Mouse (Mus musculus): Measurements from ENCODE around the gene Htr6. TPM values are rescaled to one million over a fixed set of nuclear protein-coding genes. Genes with fewer than 3 reads are reported as not detected.

Htr6 gene
- polyA plus RNA-seq, 1 experiment from 2014 or later = not detected

- no peak for ATAC-seq (replicated peaks; ENCODE audit: insufficient number of reproducible peaks, low FRiP score, low TSS enrichment)
- H3K36me3 ChIP-seq (ENCODE audit: control insufficient read depth, insufficient read depth, low read length) = no peaks in the 10 kb centered on the region
- H3K27me3 ChIP-seq (ENCODE audit: control insufficient read depth, insufficient read depth, low read length) = 0 out of 2 replicates have a peak, but pooled peaks cover 2% of the 10 kb centered on the region
- H3K27ac ChIP-seq (ENCODE audit: low read depth, low read length) = no peak overlapping the region
- no peak overlapping the region for H3K9ac ChIP-seq (ENCODE audit: low read depth, low read length)
- H3K4me2 ChIP-seq = no peak overlapping the region
- H3K4me3 ChIP-seq (ENCODE audit: low read depth, low read length) = no peak overlapping the region
- no peaks in the 10 kb centered on the region for H3K9me3 ChIP-seq (replicated peaks; ENCODE audit: control insufficient read depth, low read length)
- H3K4me1 ChIP-seq (ENCODE audit: control insufficient read depth, insufficient read depth, low read length) = peaks cover 12% of the 10 kb centered on the region; the same call in 1 of the 2 replicates
- whole genome bisulfite sequencing (ENCODE audit: insufficient replicate concordance) = 47% methylated on average over 4 of the region's 4 CpGs
These were observed 40.8 kb downstream of the Htr6 start for GRCm38 (mm10) chr4:139034540-139034939.

- Histone ChIP-seq H3K27ac (ENCODE audit: low read depth, low read length) (no peak overlapping the region), H3K9ac (ENCODE audit: low read depth, low read length) (no peak overlapping the region), H3K4me3 (ENCODE audit: low read depth, low read length) (no peak overlapping the region), H3K9me3 (replicated peaks; ENCODE audit: control insufficient read depth, low read length) (no peaks in the 10 kb centered on the region), H3K27me3 (ENCODE audit: control insufficient read depth, insufficient read depth, low read length) (0 out of 2 replicates have a peak, but pooled peaks cover 3% of the 10 kb centered on the region), H3K4me2 (no peak overlapping the region), H3K36me3 (ENCODE audit: control insufficient read depth, insufficient read depth, low read length) (no peaks in the 10 kb centered on the region), H3K4me1 (ENCODE audit: control insufficient read depth, insufficient read depth, low read length) (peaks cover 12% of the 10 kb centered on the region; the same call in 1 of the 2 replicates)
- ATAC-seq (replicated peaks; ENCODE audit: insufficient number of reproducible peaks, low FRiP score, low TSS enrichment) = no peak
- 61% methylated on average over 8 of the region's 8 CpGs for WGBS (ENCODE audit: insufficient replicate concordance)
These were observed 41.4 kb downstream of the Htr6 start for GRCm38 (mm10) chr4:139034010-139034367.

GRCm38 (mm10) chr4:139033263-139034009 lies 41.9 kb downstream of the Htr6 start:
- no peak overlapping the region for H3K9ac ChIP-seq (ENCODE audit: low read depth, low read length)
- ATAC-seq (replicated peaks; ENCODE audit: insufficient number of reproducible peaks, low FRiP score, low TSS enrichment) = no peak
- no peak overlapping the region; the same call in 1 of the 2 replicates for H3K27ac ChIP-seq (ENCODE audit: low read depth, low read length)
- no peaks in the 10 kb centered on the region for H3K36me3 ChIP-seq (ENCODE audit: control insufficient read depth, insufficient read depth, low read length)
- peaks cover 3% of the 10 kb centered on the region; the same call in 1 of the 2 replicates for H3K27me3 ChIP-seq (ENCODE audit: control insufficient read depth, insufficient read depth, low read length)
- H3K9me3 ChIP-seq (replicated peaks; ENCODE audit: control insufficient read depth, low read length) = no peaks in the 10 kb centered on the region
- peaks cover 12% of the 10 kb centered on the region; the same call in 1 of the 2 replicates for H3K4me1 ChIP-seq (ENCODE audit: control insufficient read depth, insufficient read depth, low read length)
- H3K4me2 ChIP-seq = no peak overlapping the region
- WGBS (ENCODE audit: insufficient replicate concordance) = 67% methylated on average over 11 of the region's 11 CpGs
- H3K4me3 ChIP-seq (ENCODE audit: low read depth, low read length) = no peak overlapping the region

GRCm38 (mm10) chr4:139032521-139032920 lies 42.8 kb downstream of the Htr6 start:
- Histone ChIP-seq H3K36me3 (ENCODE audit: control insufficient read depth, insufficient read depth, low read length) (no peaks in the 10 kb centered on the region), H3K4me2 (no peak overlapping the region), H3K9me3 (replicated peaks; ENCODE audit: control insufficient read depth, low read length) (no peaks in the 10 kb centered on the region), H3K27me3 (ENCODE audit: control insufficient read depth, insufficient read depth, low read length) (peaks cover 3% of the 10 kb centered on the region; the same call in 1 of the 2 replicates), H3K27ac (ENCODE audit: low read depth, low read length) (no peak overlapping the region), H3K4me3 (ENCODE audit: low read depth, low read length) (no peak overlapping the region), H3K4me1 (ENCODE audit: control insufficient read depth, insufficient read depth, low read length) (peaks cover 12% of the 10 kb centered on the region; the same call in 1 of the 2 replicates), H3K9ac (ENCODE audit: low read depth, low read length) (no peak overlapping the region)
- WGBS (ENCODE audit: insufficient replicate concordance) = 84% methylated on average over 12 of the region's 12 CpGs
- ATAC-seq (replicated peaks; ENCODE audit: insufficient number of reproducible peaks, low FRiP score, low TSS enrichment) = no peak

- no peaks in the 10 kb centered on the region for H3K9me3 ChIP-seq (replicated peaks; ENCODE audit: control insufficient read depth, low read length)
- H3K36me3 ChIP-seq (ENCODE audit: control insufficient read depth, insufficient read depth, low read length) = no peaks in the 10 kb centered on the region
- H3K27ac ChIP-seq (ENCODE audit: low read depth, low read length) = no peak overlapping the region
- ATAC-seq (replicated peaks; ENCODE audit: insufficient number of reproducible peaks, low FRiP score, low TSS enrichment) = no peak
- no peak overlapping the region for H3K4me2 ChIP-seq
- H3K4me1 ChIP-seq (ENCODE audit: control insufficient read depth, insufficient read depth, low read length) = peaks cover 12% of the 10 kb centered on the region; the same call in 1 of the 2 replicates
- no peak overlapping the region for H3K4me3 ChIP-seq (ENCODE audit: low read depth, low read length)
- 49% methylated on average over 6 of the region's 6 CpGs for WGBS (ENCODE audit: insufficient replicate concordance)
- H3K27me3 ChIP-seq (ENCODE audit: control insufficient read depth, insufficient read depth, low read length) = peaks cover 3% of the 10 kb centered on the region; the same call in 1 of the 2 replicates
- H3K9ac ChIP-seq (ENCODE audit: low read depth, low read length) = no peak overlapping the region
These were observed 44.7 kb downstream of the Htr6 start for GRCm38 (mm10) chr4:139030675-139031074.

- no peaks in the 10 kb centered on the region for H3K36me3 ChIP-seq (ENCODE audit: control insufficient read depth, insufficient read depth, low read length)
- WGBS (ENCODE audit: insufficient replicate concordance) = 34% methylated on average over 2 of the region's 2 CpGs
- no peak overlapping the region for H3K9ac ChIP-seq (ENCODE audit: low read depth, low read length)
- H3K27ac ChIP-seq (ENCODE audit: low read depth, low read length) = no peak overlapping the region
- ATAC-seq (replicated peaks; ENCODE audit: insufficient number of reproducible peaks, low FRiP score, low TSS enrichment) = no peak
- H3K27me3 ChIP-seq (ENCODE audit: control insufficient read depth, insufficient read depth, low read length) = peaks cover 3% of the 10 kb centered on the region; the same call in 1 of the 2 replicates
- H3K9me3 ChIP-seq (replicated peaks; ENCODE audit: control insufficient read depth, low read length) = no peaks in the 10 kb centered on the region
- no peak overlapping the region for H3K4me2 ChIP-seq
- peaks cover 9% of the 10 kb centered on the region; the same call in 1 of the 2 replicates for H3K4me1 ChIP-seq (ENCODE audit: control insufficient read depth, insufficient read depth, low read length)
- no peak overlapping the region for H3K4me3 ChIP-seq (ENCODE audit: low read depth, low read length)
These were observed 51.0 kb downstream of the Htr6 start for GRCm38 (mm10) chr4:139024379-139024778.

GRCm38 (mm10) chr4:139020385-139020784 lies 55.0 kb downstream of the Htr6 start:
- Histone ChIP-seq H3K9ac (ENCODE audit: low read depth, low read length) (no peak overlapping the region), H3K27ac (ENCODE audit: low read depth, low read length) (no peak overlapping the region), H3K9me3 (replicated peaks; ENCODE audit: control insufficient read depth, low read length) (no peaks in the 10 kb centered on the region), H3K4me2 (no peak overlapping the region), H3K36me3 (ENCODE audit: control insufficient read depth, insufficient read depth, low read length) (no peaks in the 10 kb centered on the region), H3K4me3 (ENCODE audit: low read depth, low read length) (no peak overlapping the region), H3K4me1 (ENCODE audit: control insufficient read depth, insufficient read depth, low read length) (peaks cover 10% of the 10 kb centered on the region; the same call in 1 of the 2 replicates), H3K27me3 (ENCODE audit: control insufficient read depth, insufficient read depth, low read length) (no peaks in the 10 kb centered on the region)
- WGBS (ENCODE audit: insufficient replicate concordance) = 45% methylated on average over 3 of the region's 3 CpGs
- no peak for ATAC-seq (replicated peaks; ENCODE audit: insufficient number of reproducible peaks, low FRiP score, low TSS enrichment)

- Histone ChIP-seq H3K4me3 (ENCODE audit: low read depth, low read length) (no peak overlapping the region), H3K27me3 (ENCODE audit: control insufficient read depth, insufficient read depth, low read length) (no peaks in the 10 kb centered on the region), H3K9me3 (replicated peaks; ENCODE audit: control insufficient read depth, low read length) (no peaks in the 10 kb centered on the region), H3K27ac (ENCODE audit: low read depth, low read length) (no peak overlapping the region), H3K36me3 (ENCODE audit: control insufficient read depth, insufficient read depth, low read length) (no peaks in the 10 kb centered on the region), H3K4me2 (0 out of 2 replicates have a peak overlapping the region, but pooled peaks have one; percentile 17), H3K9ac (ENCODE audit: low read depth, low read length) (no peak overlapping the region), H3K4me1 (ENCODE audit: control insufficient read depth, insufficient read depth, low read length) (peaks cover 10% of the 10 kb centered on the region; the same call in 1 of the 2 replicates)
- ATAC-seq (replicated peaks; ENCODE audit: insufficient number of reproducible peaks, low FRiP score, low TSS enrichment) = 0 out of 2 replicates have a peak, but pooled peaks have one; percentile 42
- WGBS (ENCODE audit: insufficient replicate concordance) = 33% methylated on average over 13 of the region's 13 CpGs
These were observed 56.0 kb downstream of the Htr6 start for GRCm38 (mm10) chr4:139019413-139019812.

All from heart, embryonic 11.5 days (tissue).